Mouse (Mus musculus) midbrain, postnatal 0 days (tissue): ENCODE data around the gene Tnfaip8l1. TPM values are rescaled to one million over a fixed set of nuclear protein-coding genes. Genes with fewer than 3 reads are reported as not detected.

Experiments used
- ATAC-seq: fragments of 200-750 bp; cut with Nextera tagmentation; 2 replicates; pipeline ENCODE4 v1.8.0; 2017; ENCODE audit warnings: moderate number of reproducible peaks, mild to moderate bottlenecking, moderate TSS enrichment, moderate library complexity; ENCODE audit not compliant: low FRiP score
- DNase-seq: peaks from one replicate; pipeline ENCODE4 v3.0.0-alpha.2; 2015; ENCODE audit warnings: low spot score
- H3K27ac ChIP-seq: fragments of 300-500 bp; sonication (generic); 2 replicates; pipeline ENCODE4 v1.5.1; 2014; ENCODE audit warnings: low read depth, mild to moderate bottlenecking, low read length, mixed read lengths
- H3K27me3 ChIP-seq: fragments of 300-500 bp; sonication (generic); 2 replicates; pipeline ENCODE4 v1.6.1; 2014; ENCODE audit warnings: low read length, control low read depth, mixed read lengths; ENCODE audit not compliant: insufficient read depth
- H3K36me3 ChIP-seq: fragments of 300-500 bp; sonication (generic); 2 replicates; pipeline ENCODE4 v1.6.1; 2014; ENCODE audit warnings: low read length, control low read depth, mixed read lengths; ENCODE audit not compliant: insufficient read depth
- H3K4me1 ChIP-seq: fragments of 300-500 bp; sonication (generic); 2 replicates; pipeline ENCODE4 v1.6.1; 2014; ENCODE audit warnings: mild to moderate bottlenecking, control low read depth, antibody characterized with exemption, low read length, mixed read lengths; ENCODE audit not compliant: insufficient read depth
- H3K4me2 ChIP-seq: fragments of 300-500 bp; sonication (generic); 2 replicates; pipeline ENCODE4 v1.6.1; 2014; ENCODE audit warnings: low read depth, mild to moderate bottlenecking, low read length, mixed read lengths; ENCODE audit not compliant: poor library complexity, severe bottlenecking
- H3K4me3 ChIP-seq: fragments of 300-500 bp; sonication (generic); 2 replicates; pipeline ENCODE4 v1.5.1; 2014; ENCODE audit warnings: low read depth, mild to moderate bottlenecking, low read length, moderate library complexity
- H3K9ac ChIP-seq: fragments of 300-500 bp; sonication (generic); replicated peaks from 2 replicates; pipeline ENCODE4 v1.6.1; 2014; ENCODE audit warnings: mild to moderate bottlenecking, low read length, moderate library complexity, mixed read lengths; ENCODE audit not compliant: poor library complexity, severe bottlenecking
- H3K9me3 ChIP-seq: fragments of 300-500 bp; sonication (generic); 2 replicates; pipeline ENCODE4 v1.6.1; 2016; ENCODE audit warnings: low read length, control low read depth
- CTCF ChIP-seq: IDR thresholded peaks from 2 replicates; pipeline ENCODE4 v1.5.1; 2016; ENCODE audit warnings: antibody characterized with exemption, mild to moderate bottlenecking
- WGBS: fragments of 180-500 bp; shearing (Covaris S2); extraction: QIAGEN DNeasy Blood & Tissue Kit; methylation state at CpG from one replicate; pipeline ENCODE4 v1.1.7; 2014; 5-methylcytosine and 5-hydroxymethylcytosine counted together
- polyA plus RNA-seq: library from polyadenylated mRNA; unstranded; fragments of >200 nt; fragmentation: Nextera tagmentation; extraction: Ambion mirVana; gene quantifications from 2 replicates; pipeline ENCODE4 v1.2.1, GENCODE M21; 2015
- total RNA-seq: library from RNA; depleted of rRNA; stranded (reverse); fragments of >200 nt; gene quantifications from 2 replicates; pipeline ENCODE4 v1.2.3, GENCODE M21; 2014

Tnfaip8l1 gene
- total and polyA plus RNA-seq, 2 experiments from 2014 or later: 8.4 to 15.1 TPM

DNA sequence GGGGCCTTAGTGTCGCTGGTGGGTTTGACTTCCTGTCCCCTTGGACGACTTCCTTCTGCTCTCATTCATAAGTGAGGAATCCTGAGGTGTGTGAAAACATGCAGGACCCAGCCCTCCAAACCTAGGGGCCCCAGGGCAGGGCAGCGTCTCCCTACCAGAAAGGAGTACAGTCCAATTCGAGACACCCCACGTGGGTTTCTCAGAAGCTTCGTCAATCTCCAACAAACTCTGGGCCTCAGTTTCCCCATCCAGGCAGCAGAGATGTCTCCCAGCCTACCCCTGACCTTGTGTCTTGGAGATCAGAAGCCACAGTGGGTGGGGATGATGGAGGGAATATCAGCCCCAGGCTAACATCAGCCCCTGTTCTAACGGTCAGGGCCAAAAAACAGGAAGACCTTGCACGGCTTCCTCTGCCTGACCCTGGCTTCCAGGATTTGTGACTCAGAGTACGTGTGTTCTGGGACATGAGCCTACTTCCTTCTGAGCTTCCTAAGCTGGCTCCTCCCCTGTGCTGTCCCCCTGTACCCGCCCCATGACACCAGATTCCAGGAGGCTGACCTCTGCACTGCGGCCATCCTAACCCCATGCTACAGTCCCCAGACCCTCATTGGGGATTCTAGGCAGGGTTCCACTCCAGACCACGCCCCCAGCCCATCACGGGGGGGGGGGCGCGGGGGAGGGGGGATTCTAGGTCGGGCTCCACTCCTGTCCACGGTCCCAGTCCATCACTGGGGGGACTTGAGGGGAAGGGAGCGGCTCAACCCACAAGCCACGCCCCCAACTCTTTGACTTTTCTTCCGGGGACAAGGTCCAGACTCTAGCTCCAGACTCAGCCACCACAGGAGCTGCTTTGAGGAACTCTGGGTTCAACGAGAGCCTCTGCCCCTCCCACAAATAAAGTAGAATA lies 28.6 kb upstream of the Tnfaip8l1 start:
- H3K27ac ChIP-seq: peak overlapping the region; percentile 47; the same call in 1 of the 2 replicates

GRCm38 (mm10) chr17:56134463-56134971 lies 27.8 kb upstream of the Tnfaip8l1 start:
- Histone ChIP-seq H3K4me2 (peak overlapping the region; percentile 33), H3K9me3 (no peaks in the 10 kb centered on the region), H3K27me3 (no peaks in the 10 kb centered on the region), H3K9ac (no peak overlapping the region), H3K4me3 (no peak overlapping the region), H3K4me1 (peaks cover 10% of the 10 kb centered on the region), H3K36me3 (peaks cover 23% of the 10 kb centered on the region), H3K27ac (no peak overlapping the region)
- DNase-seq (no peak), ATAC-seq (no peak)
- peak; percentile 73 for TF ChIP-seq CTCF
- 2% methylated on average over 27 of the region's 27 CpGs for WGBS

More for the DNA sequence above, 28.6 kb upstream of the Tnfaip8l1 start:
- Histone ChIP-seq H3K4me3 (no peak overlapping the region), H3K4me2 (peak overlapping the region; percentile 33), H3K9ac (no peak overlapping the region), H3K9me3 (no peaks in the 10 kb centered on the region), H3K27me3 (no peaks in the 10 kb centered on the region), H3K4me1 (peaks cover 10% of the 10 kb centered on the region), H3K36me3 (peaks cover 30% of the 10 kb centered on the region)
- 24% methylated on average over 17 of the region's 21 CpGs for WGBS
- no peak for DNase-seq
- ATAC-seq: no peak
- TF ChIP-seq CTCF: no peak

DNA sequence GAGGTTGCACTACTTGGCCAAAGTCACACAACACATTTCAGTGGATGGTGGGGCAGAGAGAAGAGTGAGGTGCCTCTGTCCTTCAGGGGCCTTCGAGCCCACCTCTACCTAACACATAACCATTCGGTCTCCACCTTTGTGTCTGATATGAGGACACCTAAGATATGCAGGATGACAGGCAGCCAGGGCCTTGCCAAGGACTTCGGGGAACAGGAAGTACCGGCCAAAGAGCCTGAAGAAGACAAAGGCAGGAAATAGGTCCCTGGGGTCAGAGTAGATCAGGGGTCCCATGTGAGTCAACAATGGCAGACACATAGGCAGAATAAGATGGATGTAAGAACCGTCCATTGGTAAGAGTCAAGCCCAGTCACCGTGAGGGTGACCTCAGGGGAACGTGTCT lies 25.7 kb upstream of the Tnfaip8l1 start:
- H3K9ac ChIP-seq: no peak overlapping the region
- no peak for TF ChIP-seq CTCF
- no peak for DNase-seq
- no peak overlapping the region for H3K27ac ChIP-seq
- WGBS: 79% methylated on average over 7 of the region's 7 CpGs
- H3K36me3 ChIP-seq: 0 out of 2 replicates have a peak, but pooled peaks cover 3% of the 10 kb centered on the region
- ATAC-seq: no peak
- H3K4me2 ChIP-seq: no peak overlapping the region
- no peak overlapping the region for H3K4me3 ChIP-seq
- no peaks in the 10 kb centered on the region for H3K27me3 ChIP-seq
- no peaks in the 10 kb centered on the region for H3K9me3 ChIP-seq
- peaks cover 10% of the 10 kb centered on the region for H3K4me1 ChIP-seq

DNA sequence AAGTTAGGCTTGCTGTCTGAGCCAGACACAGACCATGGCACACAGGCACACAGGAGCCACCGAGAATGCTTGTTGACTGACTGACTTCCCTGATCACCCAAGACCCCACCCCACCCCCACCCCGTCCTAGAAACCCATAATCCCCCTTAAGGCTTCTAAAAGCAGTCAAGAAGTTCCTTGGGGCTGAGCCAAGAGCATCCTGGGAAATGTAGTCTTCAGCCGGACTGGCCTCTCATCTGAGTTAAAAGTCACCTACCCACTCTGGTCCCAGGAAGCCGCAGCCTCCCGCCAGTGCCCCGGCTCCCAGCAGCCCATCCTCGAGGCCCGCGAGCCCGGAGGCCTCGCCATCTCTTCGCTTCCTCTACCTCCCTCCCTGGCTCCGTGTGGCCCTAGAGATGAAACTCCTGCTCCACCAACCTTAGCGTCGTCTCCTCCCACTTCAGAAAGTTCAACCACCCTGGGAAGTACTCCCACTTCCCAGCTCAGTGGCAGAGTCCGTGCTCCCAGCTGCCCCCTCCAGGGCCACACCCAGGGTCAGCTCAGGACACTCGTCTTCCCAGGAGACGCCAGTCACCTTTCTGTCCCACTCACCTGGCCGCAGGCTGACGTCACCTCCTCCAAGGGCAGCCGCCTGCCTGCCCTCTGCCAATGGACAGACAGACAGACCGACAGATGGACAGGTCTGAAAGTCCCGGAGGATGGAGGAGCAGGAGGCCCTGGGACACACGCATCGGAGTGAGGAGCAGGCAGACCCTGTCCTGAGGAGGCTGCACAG lies 24.3 kb upstream of the Tnfaip8l1 start:
- Histone ChIP-seq H3K4me2 (peak overlapping the region; percentile 81), H3K27ac (no peak overlapping the region), H3K4me1 (peaks cover 17% of the 10 kb centered on the region), H3K27me3 (no peaks in the 10 kb centered on the region), H3K36me3 (0 out of 2 replicates have a peak, but pooled peaks cover 3% of the 10 kb centered on the region), H3K9ac (peak overlapping the region; percentile 91), H3K9me3 (no peaks in the 10 kb centered on the region), H3K4me3 (peak overlapping the region; percentile 81)
- no peak for TF ChIP-seq CTCF
- ATAC-seq (no peak), DNase-seq (no peak)
- WGBS: 20% methylated on average over 25 of the region's 25 CpGs

GRCm38 (mm10) chr17:56139355-56139754 lies 22.9 kb upstream of the Tnfaip8l1 start:
- H3K4me1 ChIP-seq: peaks cover 17% of the 10 kb centered on the region
- ATAC-seq: peak; percentile 47
- WGBS: 17% methylated on average over 7 of the region's 21 CpGs
- peak overlapping the region; percentile 69; the same call in 1 of the 2 replicates for H3K27ac ChIP-seq
- DNase-seq: no peak
- no peaks in the 10 kb centered on the region for H3K9me3 ChIP-seq
- H3K4me2 ChIP-seq: peak overlapping the region; percentile 81
- H3K27me3 ChIP-seq: no peaks in the 10 kb centered on the region
- 0 out of 2 replicates have a peak, but pooled peaks cover 3% of the 10 kb centered on the region for H3K36me3 ChIP-seq
- no peak for TF ChIP-seq CTCF
- H3K4me3 ChIP-seq: peak overlapping the region; percentile 81
- peak overlapping the region; percentile 91 for H3K9ac ChIP-seq
